Mouse (Mus musculus) lung, postnatal 0 days (tissue): ENCODE data around the gene F7. TPM values are rescaled to one million over a fixed set of nuclear protein-coding genes. Genes with fewer than 3 reads are reported as not detected.

ENCODE experiments used
- ATAC-seq: fragments of 200-750 bp; cut with Nextera tagmentation; 2 replicates; pipeline ENCODE4 v1.8.0; 2017; ENCODE audit warnings: moderate library complexity
- DNase-seq: peaks from one replicate; pipeline ENCODE4 v3.0.0-alpha.2; 2016; ENCODE audit warnings: low spot score
- H3K27ac ChIP-seq: fragments of 300-500 bp; sonication (generic); 2 replicates; pipeline ENCODE4 v1.5.1; 2014; ENCODE audit warnings: antibody characterized with exemption, mild to moderate bottlenecking, low read length, mixed read lengths
- H3K27me3 ChIP-seq: fragments of 300-500 bp; sonication (generic); replicated peaks from 2 replicates; pipeline ENCODE4 v1.6.1; 2014; ENCODE audit warnings: low read length, mixed read lengths; ENCODE audit not compliant: insufficient read depth
- H3K36me3 ChIP-seq: fragments of 300-500 bp; sonication (generic); 2 replicates; pipeline ENCODE4 v1.6.1; 2014; ENCODE audit warnings: low read length, mixed read lengths; ENCODE audit not compliant: insufficient read depth
- H3K4me1 ChIP-seq: fragments of 300-500 bp; sonication (generic); 2 replicates; pipeline ENCODE4 v1.6.1; 2014; ENCODE audit warnings: antibody characterized with exemption, low read depth, low read length, mixed read lengths; ENCODE audit not compliant: insufficient read depth
- H3K4me2 ChIP-seq: fragments of 300-500 bp; sonication (generic); replicated peaks from 2 replicates; pipeline ENCODE4 v1.6.1; 2014; ENCODE audit warnings: low read depth, mild to moderate bottlenecking, low read length, moderate library complexity, mixed read lengths
- H3K4me3 ChIP-seq: fragments of 300-500 bp; sonication (generic); 2 replicates; pipeline ENCODE4 v1.5.1; 2014; ENCODE audit warnings: low read depth, low read length
- H3K9ac ChIP-seq: fragments of 300-500 bp; sonication (generic); replicated peaks from 2 replicates; pipeline ENCODE4 v1.6.1; 2014; ENCODE audit warnings: low read depth, mild to moderate bottlenecking
- H3K9me3 ChIP-seq: fragments of 300-500 bp; sonication (generic); 2 replicates; pipeline ENCODE4 v1.6.1; 2016; ENCODE audit warnings: low read length, mixed read lengths
- CTCF ChIP-seq: IDR thresholded peaks from 2 replicates; pipeline ENCODE4 v1.5.1; 2016; ENCODE audit warnings: antibody characterized with exemption, mild to moderate bottlenecking
- EP300 ChIP-seq: IDR thresholded peaks from 2 replicates; pipeline ENCODE4 v1.6.1; 2016; ENCODE audit warnings: antibody characterized with exemption, mild to moderate bottlenecking, control low read depth
- WGBS: fragments of 180-500 bp; shearing (Covaris S2); extraction: QIAGEN DNeasy Blood & Tissue Kit; methylation state at CpG from one replicate; pipeline ENCODE4 v1.1.7; 2014; 5-methylcytosine and 5-hydroxymethylcytosine counted together
- polyA plus RNA-seq: library from polyadenylated mRNA; unstranded; fragments of >200 nt; fragmentation: Nextera tagmentation; extraction: Ambion mirVana; gene quantifications from 2 replicates; pipeline ENCODE4 v1.2.1, GENCODE M21; 2015

Gene F7
- polyA plus RNA-seq: 5.0 and 5.2 TPM in 2 replicates

DNA sequence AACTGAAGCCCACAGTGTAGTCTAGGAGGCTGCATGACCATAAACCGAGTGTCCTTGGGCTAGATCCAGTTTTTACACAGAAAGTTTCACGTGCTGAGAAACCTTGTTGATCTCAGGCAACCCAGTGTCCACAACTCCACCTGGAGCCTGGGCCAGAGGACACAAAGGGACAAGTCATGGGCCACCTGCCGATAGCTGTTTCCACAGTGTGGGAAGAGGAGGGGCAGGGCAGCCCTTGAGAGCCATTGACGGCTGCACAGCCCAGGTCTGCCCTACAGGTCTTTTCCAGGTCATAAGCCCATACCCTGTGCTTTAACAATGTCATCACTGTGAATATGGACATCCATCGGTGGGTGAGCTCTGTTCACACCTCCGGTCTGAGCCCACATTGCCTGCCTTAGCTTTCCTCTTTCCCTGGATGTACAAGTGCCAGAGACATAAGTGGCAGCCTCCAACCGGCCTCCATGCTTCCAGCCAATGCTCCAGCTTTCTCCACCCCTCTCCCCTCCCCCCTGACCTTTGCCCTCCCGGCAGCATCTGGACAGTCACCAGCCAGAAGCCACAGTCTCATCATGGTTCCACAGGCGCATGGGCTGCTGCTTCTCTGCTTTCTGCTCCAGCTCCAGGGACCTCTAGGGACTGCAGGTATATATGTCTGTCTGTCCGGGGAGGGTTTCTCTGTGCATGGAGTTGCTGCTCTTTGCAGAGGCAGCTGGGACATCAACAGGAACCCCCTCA, at the start of gene F7:
Gene F7 (plus strand): TSS at position 548 of the 738 bp plus-strand sequence.
- H3K36me3 ChIP-seq: no peaks in the 10 kb centered on the region
- TF ChIP-seq EP300 (no peak), CTCF (no peak)
- H3K4me3 ChIP-seq: no peak within 1 kb of the TSS
- H3K9me3 ChIP-seq: no peaks in the 10 kb centered on the region
- ATAC-seq: peak; percentile 40
- H3K4me1 ChIP-seq: no peaks in the 10 kb centered on the region; the same call in 1 of the 2 replicates
- 47% methylated on average over 10 of the region's 10 CpGs for WGBS
- H3K9ac ChIP-seq: no peak within 1 kb of the TSS
- H3K4me2 ChIP-seq: no peak within 1 kb of the TSS
- no peaks in the 10 kb centered on the region for H3K27me3 ChIP-seq
- DNase-seq: no peak
- H3K27ac ChIP-seq: no peak within 1 kb of the TSS

GRCm38 (mm10) chr8:12976290-12976689, 49.5 kb upstream of the F7 start:
- Histone ChIP-seq H3K27me3 (no peaks in the 10 kb centered on the region), H3K4me3 (no peak overlapping the region), H3K27ac (no peak overlapping the region), H3K9me3 (no peaks in the 10 kb centered on the region), H3K36me3 (no peaks in the 10 kb centered on the region), H3K4me1 (no peaks in the 10 kb centered on the region), H3K4me2 (no peak overlapping the region), H3K9ac (no peak overlapping the region)
- no peak for DNase-seq
- ATAC-seq: no peak
- TF ChIP-seq EP300 (no peak), CTCF (no peak)
- 86% methylated on average over 11 of the region's 11 CpGs for WGBS

DNA sequence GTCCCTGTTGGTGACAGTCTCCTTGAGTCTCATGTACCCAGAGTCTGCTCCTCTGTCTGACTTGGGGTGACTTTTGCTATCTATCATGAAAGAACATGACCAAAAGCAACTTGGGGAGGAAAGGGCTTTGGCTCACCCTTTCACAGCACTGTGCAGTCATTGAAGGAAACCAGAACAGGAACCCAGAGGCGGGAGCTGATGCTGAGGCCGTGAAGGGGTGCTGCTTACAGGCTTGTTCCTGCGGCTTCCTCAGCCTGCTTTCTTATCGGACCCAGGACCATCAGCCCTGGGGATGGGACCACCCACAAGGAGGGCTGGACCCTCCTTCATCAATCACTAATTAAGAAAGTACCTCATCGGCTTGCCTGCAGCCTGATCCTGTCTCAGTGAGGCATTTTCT, 49.1 kb upstream of the F7 start:
- no peak overlapping the region for H3K4me2 ChIP-seq
- no peak overlapping the region for H3K27ac ChIP-seq
- no peaks in the 10 kb centered on the region for H3K36me3 ChIP-seq
- TF ChIP-seq EP300 (no peak), CTCF (no peak)
- 47% methylated on average over 5 of the region's 5 CpGs for WGBS
- DNase-seq (no peak), ATAC-seq (no peak)
- H3K9ac ChIP-seq: no peak overlapping the region
- no peaks in the 10 kb centered on the region for H3K27me3 ChIP-seq
- no peak overlapping the region for H3K4me3 ChIP-seq
- H3K4me1 ChIP-seq: no peaks in the 10 kb centered on the region
- H3K9me3 ChIP-seq: no peaks in the 10 kb centered on the region

DNA sequence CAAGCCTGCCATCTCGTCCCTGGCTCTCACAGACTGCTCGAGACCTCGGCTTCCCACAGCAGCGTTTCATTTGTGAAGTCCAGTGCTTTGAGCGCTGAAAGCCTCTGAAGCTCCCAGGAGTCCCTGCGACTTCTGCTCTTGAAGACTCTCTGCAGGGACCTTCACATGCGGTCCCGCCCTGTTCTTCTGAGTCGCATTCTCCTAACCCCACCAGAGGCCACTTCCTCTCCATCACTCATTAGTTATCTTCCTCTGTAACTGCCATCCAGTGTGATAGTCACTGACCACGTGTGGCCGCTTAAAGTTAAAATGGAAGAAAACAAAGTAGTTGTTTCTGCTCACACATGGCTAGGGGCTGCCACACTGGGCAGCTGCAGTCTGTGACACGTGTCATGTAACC, 48.5 kb upstream of the F7 start:
- Histone ChIP-seq H3K27me3 (no peaks in the 10 kb centered on the region), H3K27ac (no peak overlapping the region), H3K36me3 (no peaks in the 10 kb centered on the region), H3K9ac (no peak overlapping the region), H3K4me3 (no peak overlapping the region), H3K9me3 (no peaks in the 10 kb centered on the region), H3K4me1 (no peaks in the 10 kb centered on the region), H3K4me2 (no peak overlapping the region)
- DNase-seq (no peak), ATAC-seq (no peak)
- WGBS: 49% methylated on average over 12 of the region's 12 CpGs
- TF ChIP-seq CTCF (no peak), EP300 (no peak)

DNA sequence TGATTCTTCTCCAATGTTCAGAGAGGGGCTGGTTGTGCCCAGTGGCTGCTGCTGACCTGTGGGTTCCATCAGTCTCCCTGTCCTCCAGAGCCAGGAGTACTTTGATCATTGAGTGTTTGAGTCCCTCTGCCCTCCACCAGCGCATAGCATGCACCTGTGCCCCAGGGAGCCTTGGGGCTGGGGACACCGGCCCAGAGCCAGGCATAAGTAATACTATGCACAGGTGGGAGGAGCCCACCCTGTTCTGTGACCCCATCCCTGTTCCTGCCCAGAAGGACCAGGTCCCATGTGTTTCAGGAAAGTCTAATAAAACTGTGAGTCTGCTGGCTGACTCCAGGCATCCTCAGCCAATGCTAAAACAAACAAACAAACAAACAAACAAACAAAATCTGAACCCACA, 47.5 kb upstream of the F7 start:
- Histone ChIP-seq H3K4me1 (no peaks in the 10 kb centered on the region), H3K4me2 (no peak overlapping the region), H3K27me3 (no peaks in the 10 kb centered on the region), H3K9me3 (no peaks in the 10 kb centered on the region), H3K36me3 (no peaks in the 10 kb centered on the region), H3K4me3 (no peak overlapping the region), H3K27ac (no peak overlapping the region), H3K9ac (no peak overlapping the region)
- no peak for TF ChIP-seq CTCF
- TF ChIP-seq EP300: no peak
- 63% methylated on average over 2 of the region's 2 CpGs for WGBS
- DNase-seq (no peak), ATAC-seq (no peak)

GRCm38 (mm10) chr8:12978726-12979125, 47.1 kb upstream of the F7 start:
- DNase-seq (peak; percentile 85), ATAC-seq (peak; percentile 86)
- no peaks in the 10 kb centered on the region for H3K9me3 ChIP-seq
- no peak overlapping the region for H3K4me2 ChIP-seq
- 27% methylated on average over 5 of the region's 5 CpGs for WGBS
- H3K36me3 ChIP-seq: no peaks in the 10 kb centered on the region
- TF ChIP-seq EP300: no peak
- peak; percentile 86 for TF ChIP-seq CTCF
- no peak overlapping the region for H3K9ac ChIP-seq
- H3K4me1 ChIP-seq: no peaks in the 10 kb centered on the region
- no peak overlapping the region for H3K27ac ChIP-seq
- H3K27me3 ChIP-seq: no peaks in the 10 kb centered on the region
- H3K4me3 ChIP-seq: no peak overlapping the region
